ENCODE assay signal across 11 mouse cellular contexts in the genomic region with DNA sequence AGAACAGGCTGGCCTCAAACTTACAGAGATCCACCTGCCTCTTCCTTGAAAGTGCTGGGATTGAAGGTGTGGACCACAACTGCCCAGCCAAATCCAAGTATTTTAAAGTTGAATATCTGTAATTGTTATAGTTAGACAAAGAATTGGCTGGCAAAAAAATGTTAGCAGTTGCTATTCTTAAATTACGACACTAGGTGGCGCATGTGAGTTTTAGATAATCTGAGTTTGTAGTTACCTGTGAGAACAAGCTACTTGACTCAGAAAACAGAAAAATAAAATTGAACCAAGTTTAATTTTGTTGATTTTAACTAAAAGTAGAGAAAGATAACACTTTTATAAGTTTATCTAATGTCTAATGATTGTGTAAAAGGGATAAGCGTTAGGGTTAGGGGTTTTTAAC.
DNase-seq lines count a peak whose midpoint lies in the region; ATAC-seq lines count a peak whose summit lies in the region.
"Had no signal": no experiment of that assay in that cellular context is flagged by ENCODE, and none has a peak within 500 bp of the region (broad histone marks: within the 10 kb centered on the region; RNA-seq: fewer than 3 reads in every experiment).

No protein-coding gene starts in this region.

- H3K4me1 ChIP-seq in heart, embryonic 10.5 days: 0 out of 2 replicates have a peak, but pooled peaks cover 2% of the 10 kb centered on the region
- no peaks in the 10 kb centered on the region for H3K4me1 ChIP-seq in midbrain, embryonic 14.5 days (ENCODE audit: control insufficient read depth, insufficient read depth, low read length)
- peaks cover 8% of the 10 kb centered on the region for H3K4me1 ChIP-seq in midbrain, embryonic 10.5 days
- H3K4me1 ChIP-seq: embryonic facial prominence, embryonic 13.5 days; heart, embryonic 15.5 days had no signal

- no peak overlapping the region for H3K4me2 ChIP-seq in midbrain, embryonic 14.5 days (ENCODE audit: low read length)
- H3K4me2 ChIP-seq: embryonic facial prominence, embryonic 13.5 days; heart, embryonic 15.5 days had no signal

- peaks cover 60% of the 10 kb centered on the region for H3K27me3 ChIP-seq in heart, embryonic 10.5 days (ENCODE audit: insufficient read depth, poor library complexity, severe bottlenecking)
- no peaks in the 10 kb centered on the region for H3K27me3 ChIP-seq in midbrain, embryonic 14.5 days (ENCODE audit: control insufficient read depth, insufficient read depth, low read length)
- peaks cover 75% of the 10 kb centered on the region for H3K27me3 ChIP-seq in midbrain, embryonic 10.5 days (ENCODE audit: low read depth, poor library complexity, severe bottlenecking)

- H3K27ac ChIP-seq in heart, embryonic 10.5 days: no peak overlapping the region
- H3K27ac ChIP-seq in midbrain, embryonic 14.5 days (replicated peaks; ENCODE audit: low read depth, low read length): no peak overlapping the region
- H3K27ac ChIP-seq in midbrain, embryonic 10.5 days (replicated peaks): no peak overlapping the region
- H3K27ac ChIP-seq: embryonic facial prominence, embryonic 13.5 days; heart, embryonic 15.5 days had no signal

- H3K36me3 ChIP-seq in heart, embryonic 10.5 days: no peaks in the 10 kb centered on the region
- H3K36me3 ChIP-seq in midbrain, embryonic 14.5 days (ENCODE audit: control insufficient read depth, insufficient read depth, low read length): no peaks in the 10 kb centered on the region
- no peaks in the 10 kb centered on the region for H3K36me3 ChIP-seq in midbrain, embryonic 10.5 days
- H3K36me3 ChIP-seq: embryonic facial prominence, embryonic 13.5 days; heart, embryonic 15.5 days had no signal

- 11% methylated on average over 3 of the region's 3 CpGs for WGBS in heart, embryonic 10.5 days
- 10% methylated on average over 3 of the region's 3 CpGs for WGBS in midbrain, embryonic 14.5 days
- WGBS in midbrain, embryonic 10.5 days: 9% methylated on average over 3 of the region's 3 CpGs

- no peak for ATAC-seq in midbrain, embryonic 14.5 days (ENCODE audit: low FRiP score, low TSS enrichment)
- no peak for ATAC-seq in erythroid progenitor cell, adult 5-6 weeks (replicated peaks; ENCODE audit: low FRiP score, poor library complexity, severe bottlenecking)
- ATAC-seq: midbrain, embryonic 16.5 days had no signal

- H3K9ac ChIP-seq in midbrain, embryonic 14.5 days (replicated peaks; ENCODE audit: low read length): no peak overlapping the region
- H3K9ac ChIP-seq: embryonic facial prominence, embryonic 13.5 days; heart, embryonic 15.5 days had no signal

- no peaks in the 10 kb centered on the region for H3K9me3 ChIP-seq in heart, embryonic 10.5 days
- no peaks in the 10 kb centered on the region for H3K9me3 ChIP-seq in midbrain, embryonic 14.5 days (ENCODE audit: control insufficient read depth, low read length)
- no peaks in the 10 kb centered on the region for H3K9me3 ChIP-seq in midbrain, embryonic 10.5 days (replicated peaks)
- H3K9me3 ChIP-seq: embryonic facial prominence, embryonic 13.5 days; heart, embryonic 15.5 days had no signal

- no peak overlapping the region for H3K4me3 ChIP-seq in heart, embryonic 10.5 days
- H3K4me3 ChIP-seq in midbrain, embryonic 14.5 days (replicated peaks; ENCODE audit: low read depth, low read length): no peak overlapping the region
- H3K4me3 ChIP-seq in midbrain, embryonic 10.5 days: no peak overlapping the region
- H3K4me3 ChIP-seq: embryonic facial prominence, embryonic 13.5 days; heart, embryonic 15.5 days had no signal

- DNase-seq in heart, adult 8-10 months (ENCODE audit: low spot score): peak; percentile 4
- no peak for DNase-seq in heart, embryonic 10.5 days (ENCODE audit: low spot score)
- DNase-seq in midbrain, embryonic 14.5 days: peak; percentile 83
- no peak for DNase-seq in midbrain, embryonic 10.5 days (ENCODE audit: low spot score)
- DNase-seq in c-Kit-positive CD71-positive TER-119-negative erythroid progenitor cells, embryonic 14.5 days (ENCODE audit: low read depth): peak; percentile 10
- peak; percentile 50 for DNase-seq in retina, postnatal 1 day
- DNase-seq in urinary bladder, postnatal 36 days (ENCODE audit: low spot score in 2 of 2): no peak

Comparison
In these comparisons a context has a peak if more than half of its experiments do, and no peak if none do; other contexts are left out.
1. DNase-seq: peak in heart, adult 8-10 months (single experiment), midbrain, embryonic 14.5 days (single experiment), c-Kit-positive CD71-positive TER-119-negative erythroid progenitor cells, embryonic 14.5 days (single experiment) and retina, postnatal 1 day (single experiment); none in heart, embryonic 10.5 days (single experiment), midbrain, embryonic 10.5 days (single experiment) and urinary bladder, postnatal 36 days (0 of 2).